Mouse (Mus musculus): Measurements from ENCODE around the gene Mecom. TPM values are rescaled to one million over a fixed set of nuclear protein-coding genes. Genes with fewer than 3 reads are reported as not detected.
"Not testable (repeated sequence)": the region's sequence is repeated elsewhere in the genome, so short reads cannot be mapped to it uniquely, and the experiment has no call there.

The Mecom gene
- polyA plus RNA-seq, 1 experiment: 1.8 TPM

DNA sequence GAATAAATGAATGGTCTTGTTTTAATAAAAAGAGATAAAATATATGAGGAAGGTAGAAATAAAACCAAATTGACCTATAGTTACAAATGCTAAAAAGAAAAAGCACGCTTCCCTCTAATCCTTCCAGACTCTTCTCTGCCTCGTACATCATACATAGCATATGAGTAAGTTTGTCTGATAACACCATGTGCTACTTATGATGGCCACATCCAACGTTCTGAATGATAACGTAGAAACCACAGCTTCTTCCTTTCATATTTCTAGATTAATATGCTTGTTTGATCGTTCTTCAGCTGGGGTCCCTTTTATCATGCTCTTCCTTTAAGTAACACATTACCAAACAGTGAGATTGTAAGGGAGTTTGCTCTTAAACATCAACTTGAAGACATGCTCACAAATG lies 310.3 kb downstream of the Mecom start:
- Histone ChIP-seq H3ac (ENCODE audit: control insufficient read depth, insufficient read length) (no peak overlapping the region), H3K27me3 (ENCODE audit: control insufficient read depth, insufficient read depth, insufficient read length) (no peaks in the 10 kb centered on the region), H3K4me3 (no peak overlapping the region), H3K4me2 (ENCODE audit: low read depth) (no peak overlapping the region), H3K79me2 (ENCODE audit: control insufficient read depth, insufficient read depth) (no peaks in the 10 kb centered on the region), H3K36me3 (ENCODE audit: control insufficient read depth, insufficient read depth) (no peaks in the 10 kb centered on the region)
- TF ChIP-seq MYOD1 (IDR thresholded peaks at IDR 0.05; ENCODE audit: control insufficient read depth in 1 of 3, insufficient read length in 2 of 3, low read depth in 2 of 3): no peak
- TF ChIP-seq CEBPB (IDR thresholded peaks at IDR 0.05; ENCODE audit: insufficient read depth, poor library complexity, severe bottlenecking): no peak
- no peak for TF ChIP-seq POLR2AphosphoS2 (IDR thresholded peaks at IDR 0.05; ENCODE audit: insufficient read length, low read depth)
- TF ChIP-seq MAX (IDR thresholded peaks at IDR 0.05; ENCODE audit: low read depth): no peak
- no peak for TF ChIP-seq USF1 (IDR thresholded peaks at IDR 0.05; ENCODE audit: low read depth)
- TF ChIP-seq MYOG (IDR thresholded peaks at IDR 0.05; ENCODE audit: control insufficient read depth in 1 of 3, insufficient read depth in 1 of 3, insufficient read length in 2 of 3, low read depth in 2 of 3): no peak

DNA sequence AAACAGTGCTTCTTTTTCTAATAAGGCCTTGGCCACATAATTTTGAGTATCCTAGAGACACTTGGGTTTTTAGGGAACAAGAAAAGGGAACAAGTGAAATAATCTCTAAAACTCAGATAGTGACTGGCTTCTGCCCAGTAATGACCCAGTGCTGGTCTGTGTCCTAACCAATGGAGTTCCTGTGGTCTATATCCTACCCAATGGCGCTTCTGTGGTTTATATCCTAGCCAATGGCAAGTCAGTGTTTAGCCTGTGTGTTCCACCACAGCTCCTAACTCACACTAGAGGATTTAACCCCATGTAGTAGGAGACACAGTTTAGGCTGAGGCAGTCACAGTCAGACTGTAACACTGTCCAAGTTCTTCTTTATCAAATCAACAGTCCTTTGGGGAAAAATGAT lies 313.8 kb downstream of the Mecom start:
- Histone ChIP-seq H3K27me3 (ENCODE audit: control insufficient read depth, insufficient read depth, insufficient read length) (no peaks in the 10 kb centered on the region), H3K79me2 (ENCODE audit: control insufficient read depth, insufficient read depth) (no peaks in the 10 kb centered on the region), H3K4me2 (ENCODE audit: low read depth) (no peak overlapping the region), H3K36me3 (ENCODE audit: control insufficient read depth, insufficient read depth) (no peaks in the 10 kb centered on the region), H3K4me3 (no peak overlapping the region), H3ac (ENCODE audit: control insufficient read depth, insufficient read length) (no peak overlapping the region)
- TF ChIP-seq CEBPB (IDR thresholded peaks at IDR 0.05; ENCODE audit: insufficient read depth, poor library complexity, severe bottlenecking): no peak
- TF ChIP-seq MAX (IDR thresholded peaks at IDR 0.05; ENCODE audit: low read depth): no peak
- TF ChIP-seq USF1 (IDR thresholded peaks at IDR 0.05; ENCODE audit: low read depth): no peak
- no peak for TF ChIP-seq TCF12 (IDR thresholded peaks at IDR 0.05; ENCODE audit: insufficient read depth, poor library complexity, severe bottlenecking)
- TF ChIP-seq MYOG (IDR thresholded peaks at IDR 0.05; ENCODE audit: control insufficient read depth in 1 of 3, insufficient read depth in 1 of 3, insufficient read length in 2 of 3, low read depth in 2 of 3): no peak
- TF ChIP-seq POLR2A (IDR thresholded peaks at IDR 0.05; ENCODE audit: insufficient read length, low read depth): no peak
- no peak for TF ChIP-seq SRF (IDR thresholded peaks at IDR 0.05; ENCODE audit: control insufficient read depth, insufficient read length, low read depth)
- TF ChIP-seq E2F4 (IDR thresholded peaks at IDR 0.05; ENCODE audit: insufficient read depth): no peak
- no peak for TF ChIP-seq MYOD1 (IDR thresholded peaks at IDR 0.05; ENCODE audit: control insufficient read depth in 1 of 3, insufficient read length in 2 of 3, low read depth in 2 of 3)
- no peak for TF ChIP-seq POLR2AphosphoS2 (IDR thresholded peaks at IDR 0.05; ENCODE audit: insufficient read length, low read depth)
- TF ChIP-seq REST (IDR thresholded peaks at IDR 0.05; ENCODE audit: insufficient read depth, insufficient read length): no peak
- no peak for TF ChIP-seq TCF3 (IDR thresholded peaks at IDR 0.05; ENCODE audit: insufficient read length, low read depth)

DNA sequence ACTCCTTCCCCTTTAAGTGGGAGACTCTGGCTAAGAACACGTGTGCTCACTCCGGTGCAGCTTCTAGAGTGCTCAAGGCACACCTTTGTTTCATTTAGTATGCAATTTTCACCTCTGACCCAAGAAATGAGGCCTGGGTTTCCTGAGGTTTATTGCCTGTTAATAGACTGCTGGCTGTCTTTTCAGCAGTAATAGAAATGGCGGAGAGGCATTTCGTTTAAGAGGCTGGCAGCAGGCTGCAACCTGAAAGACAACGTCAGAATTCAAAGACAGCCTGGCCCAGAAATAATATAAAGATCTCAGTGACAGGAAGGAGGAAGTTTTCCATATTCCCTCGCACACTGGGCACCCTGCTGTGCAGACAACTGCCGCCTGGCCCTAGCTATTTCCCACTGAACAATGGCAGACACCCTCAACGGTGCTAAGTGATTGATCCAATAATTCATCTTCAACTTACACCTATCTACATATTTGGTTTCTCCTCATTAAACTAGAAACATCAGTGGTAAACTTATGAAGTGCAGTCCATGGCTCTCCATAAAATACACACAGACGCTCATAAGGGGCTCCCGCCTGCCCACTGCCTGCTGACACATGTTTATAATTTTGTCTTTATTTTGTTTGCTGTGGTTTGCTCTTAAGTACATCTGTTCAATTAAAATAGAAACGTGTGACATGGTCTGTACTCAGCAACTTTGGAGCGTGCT lies 319.7 kb downstream of the Mecom start:
- H3K27me3 ChIP-seq (ENCODE audit: control insufficient read depth, insufficient read depth, insufficient read length): no peaks in the 10 kb centered on the region
- no peak overlapping the region for H3K4me2 ChIP-seq (ENCODE audit: low read depth)
- TF ChIP-seq CEBPB (IDR thresholded peaks at IDR 0.05; ENCODE audit: insufficient read depth, poor library complexity, severe bottlenecking): no peak
- no peak for TF ChIP-seq POLR2AphosphoS2 (IDR thresholded peaks at IDR 0.05; ENCODE audit: insufficient read length, low read depth)
- no peak for TF ChIP-seq MAX (IDR thresholded peaks at IDR 0.05; ENCODE audit: low read depth)
- no peak for TF ChIP-seq E2F4 (IDR thresholded peaks at IDR 0.05; ENCODE audit: insufficient read depth)
- no peak for TF ChIP-seq POLR2A (IDR thresholded peaks at IDR 0.05; ENCODE audit: insufficient read length, low read depth)
- no peaks in the 10 kb centered on the region for H3K36me3 ChIP-seq (ENCODE audit: control insufficient read depth, insufficient read depth)
- H3K4me3 ChIP-seq: no peak overlapping the region
- H3ac ChIP-seq (ENCODE audit: control insufficient read depth, insufficient read length): no peak overlapping the region
- no peaks in the 10 kb centered on the region for H3K79me2 ChIP-seq (ENCODE audit: control insufficient read depth, insufficient read depth)

DNA sequence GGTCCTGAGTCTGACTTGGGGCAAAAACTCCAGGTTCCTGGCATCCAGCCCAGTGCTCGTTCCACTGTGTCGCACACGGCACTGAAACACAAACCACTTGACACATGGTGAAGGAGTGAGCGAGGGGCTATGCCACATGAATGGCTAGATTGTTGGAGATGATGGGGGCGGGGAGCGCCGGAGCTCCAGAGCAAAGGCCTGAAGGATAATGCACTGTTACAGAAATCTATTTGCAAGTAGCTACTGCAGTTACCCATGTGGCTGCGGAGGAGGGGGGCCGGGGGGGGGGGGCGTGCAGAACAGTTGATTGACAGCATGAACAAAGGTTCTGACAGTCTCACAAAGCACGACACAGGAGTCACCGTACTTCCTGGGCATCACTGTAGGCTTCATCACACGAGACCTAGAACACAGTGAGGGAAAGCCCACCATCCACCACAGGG lies 320.9 kb downstream of the Mecom start:
- Histone ChIP-seq H3K79me2 (ENCODE audit: control insufficient read depth, insufficient read depth) (no peaks in the 10 kb centered on the region), H3K4me2 (ENCODE audit: low read depth) (no peak overlapping the region)

DNA sequence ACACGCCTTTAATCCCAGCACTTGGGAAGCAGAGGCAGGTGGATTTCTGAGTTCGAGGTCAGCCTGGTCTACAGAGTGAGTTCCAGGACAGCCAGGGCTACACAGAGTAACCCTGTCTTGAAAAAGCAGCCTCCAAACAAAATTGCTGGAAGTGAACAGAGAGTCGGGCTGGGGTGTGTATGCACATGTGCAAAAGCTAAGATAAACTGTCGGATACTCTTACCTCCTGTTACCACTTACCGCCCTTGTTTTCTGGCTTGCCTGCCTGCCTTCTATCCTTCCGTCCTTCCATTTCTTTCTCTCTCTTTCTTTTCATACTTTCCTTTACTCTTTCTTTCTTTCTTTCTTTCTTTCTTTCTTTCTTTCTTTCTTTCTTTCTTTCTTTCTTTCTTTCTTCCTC lies 322.6 kb downstream of the Mecom start:
- not testable (repeated sequence) for H3K79me2 ChIP-seq (ENCODE audit: control insufficient read depth, insufficient read depth); H3K27me3 ChIP-seq (ENCODE audit: control insufficient read depth, insufficient read depth, insufficient read length); H3ac ChIP-seq (ENCODE audit: control insufficient read depth, insufficient read length); H3K36me3 ChIP-seq (ENCODE audit: control insufficient read depth, insufficient read depth); H3K4me2 ChIP-seq (ENCODE audit: low read depth); H3K4me3 ChIP-seq

More for the DNA sequence above, 320.9 kb downstream of the Mecom start:
- H3K36me3 ChIP-seq (ENCODE audit: control insufficient read depth, insufficient read depth): no peaks in the 10 kb centered on the region
- H3ac ChIP-seq (ENCODE audit: control insufficient read depth, insufficient read length): no peak overlapping the region
- no peak overlapping the region for H3K4me3 ChIP-seq
- no peaks in the 10 kb centered on the region for H3K27me3 ChIP-seq (ENCODE audit: control insufficient read depth, insufficient read depth, insufficient read length)
- TF ChIP-seq E2F4 (IDR thresholded peaks at IDR 0.05; ENCODE audit: insufficient read depth) (no peak), MAX (IDR thresholded peaks at IDR 0.05; ENCODE audit: low read depth) (no peak), TCF12 (IDR thresholded peaks at IDR 0.05; ENCODE audit: insufficient read depth, poor library complexity, severe bottlenecking) (no peak), MYOG (IDR thresholded peaks at IDR 0.05; ENCODE audit: control insufficient read depth in 1 of 3, insufficient read depth in 1 of 3, insufficient read length in 2 of 3, low read depth in 2 of 3) (no peak), MYOD1 (IDR thresholded peaks at IDR 0.05; ENCODE audit: control insufficient read depth in 1 of 3, insufficient read length in 2 of 3, low read depth in 2 of 3) (no peak), USF1 (IDR thresholded peaks at IDR 0.05; ENCODE audit: low read depth) (no peak), REST (IDR thresholded peaks at IDR 0.05; ENCODE audit: insufficient read depth, insufficient read length) (no peak), TCF3 (IDR thresholded peaks at IDR 0.05; ENCODE audit: insufficient read length, low read depth) (no peak), CEBPB (IDR thresholded peaks at IDR 0.05; ENCODE audit: insufficient read depth, poor library complexity, severe bottlenecking) (no peak), POLR2A (IDR thresholded peaks at IDR 0.05; ENCODE audit: insufficient read length, low read depth) (no peak), POLR2AphosphoS2 (IDR thresholded peaks at IDR 0.05; ENCODE audit: insufficient read length, low read depth) (no peak), SRF (IDR thresholded peaks at IDR 0.05; ENCODE audit: control insufficient read depth, insufficient read length, low read depth) (no peak)
